Mouse (Mus musculus) NIH3T3 (cell line): Measurements from ENCODE around the gene Gm8005.
"Not testable (repeated sequence)": the region's sequence is repeated elsewhere in the genome, so short reads cannot be mapped to it uniquely, and the experiment has no call there.

ENCODE experiments used
- DNase-seq: peaks from one replicate; pipeline ENCODE4 v3.0.0-alpha.2; 2012; ENCODE audit warnings: low read depth

Gene Gm8005

DNA sequence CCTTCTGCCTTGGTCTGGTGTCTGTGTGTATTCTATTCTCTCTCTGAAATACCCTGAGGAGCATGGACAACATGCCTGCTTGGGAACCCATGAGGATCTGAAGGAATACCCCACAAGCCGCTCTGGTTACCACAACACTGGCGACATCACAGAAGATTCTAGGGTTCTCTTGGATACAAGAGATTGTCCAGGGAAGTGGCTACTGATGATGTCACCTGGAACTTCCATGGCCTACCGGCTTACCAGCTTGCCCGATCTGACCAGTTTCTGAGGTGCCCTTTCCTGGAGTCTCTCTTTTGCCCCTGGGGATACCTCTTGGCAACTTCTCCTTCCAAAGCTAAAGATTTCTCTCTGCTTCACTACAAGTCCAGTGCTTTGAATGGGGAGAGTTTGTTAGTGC lies at the start of gene Gm8005:
Gene Gm8005 (minus strand): TSS at position 101 of the 400 bp plus-strand sequence.
- DNase-seq, result not testable (repeated sequence)

- DNase-seq, result not testable (repeated sequence)
Observed at GRCm38 (mm10) chr14:42463581-42463980, 24.1 kb upstream of the Gm8005 start, which contains the start of gene Gm8011. Gene Gm8011 (plus strand): TSS chr14:42463881.
